Mouse (Mus musculus) adipocyte (in vitro differentiated cells): ENCODE results near the gene Lhpp.
"Not testable (repeated sequence)": the region's sequence is repeated elsewhere in the genome, so short reads cannot be mapped to it uniquely, and the experiment has no call there.

Experiments used
- DNase-seq: peaks from one replicate; pipeline ENCODE4 v3.0.0-alpha.2; 2016; ENCODE audit warnings: low spot score

Lhpp gene

DNA sequence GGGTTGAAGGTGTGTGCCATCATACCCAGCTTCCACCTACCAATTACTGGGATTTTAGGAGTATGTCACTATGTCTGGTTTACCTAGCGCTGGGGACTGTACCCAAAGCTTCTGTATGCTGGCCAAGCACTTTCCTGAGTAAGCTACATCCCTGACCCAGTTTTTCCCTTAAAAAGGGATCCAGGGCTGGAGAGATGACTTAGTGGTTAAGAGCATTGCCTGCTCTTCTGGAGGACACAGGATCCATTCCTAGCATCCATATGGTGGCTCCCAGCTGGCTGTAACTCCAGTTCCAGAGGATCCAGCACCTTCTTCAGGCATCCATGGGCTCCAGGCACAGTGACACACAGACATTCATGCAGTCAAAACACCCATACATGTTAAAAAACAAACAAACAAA is 36.1 kb downstream of the Lhpp start:
- DNase-seq, result no peak

DNA sequence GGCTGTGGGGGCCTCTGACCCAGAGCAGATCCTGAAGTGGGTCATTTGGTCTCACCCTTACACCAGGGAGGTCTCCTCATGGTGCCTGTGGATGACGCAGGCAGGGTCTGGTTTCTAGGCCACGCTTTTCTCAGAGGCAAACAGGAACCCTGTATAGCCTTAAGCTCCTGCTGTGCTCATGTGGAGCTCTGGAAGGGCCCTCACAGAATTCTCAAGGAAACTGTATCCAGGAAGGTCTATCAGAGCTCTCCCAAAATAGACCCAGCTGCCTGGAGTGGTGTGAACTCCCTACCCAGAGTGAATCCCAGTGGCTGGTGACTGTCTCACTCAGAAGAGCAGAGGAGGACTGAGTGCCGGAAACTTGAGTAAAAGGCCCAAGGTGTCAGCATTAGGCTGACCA is 44.0 kb downstream of the Lhpp start:
- DNase-seq, result no peak

DNA sequence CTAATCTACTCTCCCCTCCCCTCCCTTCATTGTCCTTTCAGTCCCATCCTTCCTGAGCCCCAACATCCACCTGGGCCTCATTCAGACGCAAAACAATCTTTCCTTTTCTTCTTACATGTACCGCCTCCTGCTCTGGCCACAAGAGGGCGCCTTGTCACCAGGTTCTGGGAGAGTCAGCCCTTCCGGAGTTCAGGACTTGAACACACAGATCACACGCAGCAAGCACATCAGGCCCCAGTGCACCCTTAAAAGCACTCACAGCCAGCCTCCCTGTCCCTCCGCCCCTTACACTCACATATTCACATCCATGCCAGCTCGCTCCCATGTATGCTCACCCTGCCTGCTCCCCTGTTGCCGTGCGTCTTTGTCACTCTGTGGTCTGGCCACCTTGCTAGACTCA is 45.6 kb downstream of the Lhpp start:
- peak; percentile 89 for DNase-seq

DNA sequence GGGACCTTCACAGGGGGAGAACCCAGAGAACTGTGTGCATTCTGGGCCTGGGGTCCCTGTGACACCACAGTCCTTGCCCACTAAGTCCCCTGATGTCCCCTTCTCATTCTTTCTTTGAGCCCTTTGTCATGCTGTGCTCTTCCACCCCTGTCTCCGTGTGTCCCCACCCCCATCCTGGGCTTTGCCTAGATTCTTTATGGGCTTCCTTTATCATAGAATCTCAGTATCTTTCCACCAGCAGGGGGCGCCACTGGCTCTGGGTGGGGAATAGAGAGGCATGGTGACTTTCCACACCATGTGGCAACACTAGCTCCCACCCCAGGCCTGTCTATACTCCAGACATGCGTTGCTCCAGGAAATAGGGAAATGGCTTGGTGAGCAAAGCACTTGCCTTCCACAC is 46.1 kb downstream of the Lhpp start:
- DNase-seq, result peak; percentile 92

DNA sequence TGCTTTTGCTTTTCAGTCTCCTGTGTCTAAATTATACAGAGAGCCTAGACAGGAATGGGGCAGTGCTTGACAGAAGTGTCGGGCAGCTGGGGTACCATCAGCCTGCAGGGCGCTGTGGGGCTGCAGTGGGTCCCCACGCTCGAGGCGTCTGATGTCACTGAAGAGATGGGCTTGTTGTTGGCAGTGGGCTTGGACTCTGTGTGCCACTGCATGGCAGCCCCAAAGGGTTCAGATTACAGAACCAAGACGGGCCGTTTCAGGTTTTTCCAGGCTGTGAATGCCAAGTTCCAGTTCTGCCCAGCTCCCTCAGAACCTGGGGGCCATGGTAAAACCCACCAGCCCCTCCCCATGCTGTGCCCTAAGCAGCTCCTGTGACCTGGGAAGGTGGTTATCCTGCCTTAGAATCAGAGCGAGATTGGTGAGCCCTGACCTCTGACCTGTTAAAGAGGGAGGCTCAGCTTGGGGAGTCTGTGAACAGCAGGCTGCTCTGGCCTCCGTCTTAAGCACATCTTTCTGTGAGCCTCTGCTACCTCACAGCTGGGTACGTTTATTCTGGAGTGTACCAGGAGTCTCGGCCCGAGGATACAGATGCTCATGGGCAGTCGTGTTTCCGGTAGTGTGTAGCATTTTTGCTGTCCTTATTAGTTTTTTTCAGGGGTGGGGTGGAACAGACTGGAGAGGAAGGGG is 47.1 kb downstream of the Lhpp start:
- no peak for DNase-seq

DNA sequence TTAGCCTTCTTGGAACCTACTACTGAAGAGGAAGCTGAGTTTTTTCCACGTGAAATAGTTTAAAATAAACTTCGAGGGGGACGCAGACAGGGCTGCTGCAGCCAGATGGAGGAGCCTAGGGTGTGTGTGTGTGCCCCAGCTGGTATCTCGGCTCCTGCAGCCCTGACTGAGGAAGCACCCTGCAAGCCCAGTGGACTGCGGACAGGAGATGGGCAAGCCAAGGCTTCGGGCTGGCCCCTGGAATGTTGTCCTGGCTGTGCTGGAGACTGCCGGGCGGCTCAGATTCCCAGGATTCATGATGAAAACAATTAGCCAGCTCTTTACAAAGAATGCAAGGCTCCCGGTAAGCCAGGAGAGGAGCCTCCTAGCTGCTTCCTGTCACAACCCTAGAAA is 47.6 kb downstream of the Lhpp start:
- no peak for DNase-seq

DNA sequence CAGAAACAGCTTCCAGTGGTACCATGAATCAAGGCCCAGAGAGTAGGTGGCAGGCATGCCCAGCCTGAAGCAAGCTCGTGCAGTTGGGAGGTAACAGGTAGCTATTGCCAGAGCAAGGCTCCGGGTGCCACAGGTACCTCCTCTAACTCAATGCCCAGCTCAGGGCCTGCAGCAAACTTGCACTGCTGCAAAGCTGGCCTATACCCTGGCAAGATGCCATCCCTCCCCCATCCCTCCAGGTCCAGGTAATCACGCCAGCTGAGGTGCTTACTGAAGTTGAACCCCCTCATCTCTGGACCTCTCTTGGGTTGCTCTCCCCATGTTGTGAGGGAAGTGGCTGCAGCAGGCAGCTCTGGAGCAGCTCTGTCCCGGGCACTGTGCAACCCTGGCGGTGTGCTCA is 48.2 kb downstream of the Lhpp start:
- no peak for DNase-seq

DNA sequence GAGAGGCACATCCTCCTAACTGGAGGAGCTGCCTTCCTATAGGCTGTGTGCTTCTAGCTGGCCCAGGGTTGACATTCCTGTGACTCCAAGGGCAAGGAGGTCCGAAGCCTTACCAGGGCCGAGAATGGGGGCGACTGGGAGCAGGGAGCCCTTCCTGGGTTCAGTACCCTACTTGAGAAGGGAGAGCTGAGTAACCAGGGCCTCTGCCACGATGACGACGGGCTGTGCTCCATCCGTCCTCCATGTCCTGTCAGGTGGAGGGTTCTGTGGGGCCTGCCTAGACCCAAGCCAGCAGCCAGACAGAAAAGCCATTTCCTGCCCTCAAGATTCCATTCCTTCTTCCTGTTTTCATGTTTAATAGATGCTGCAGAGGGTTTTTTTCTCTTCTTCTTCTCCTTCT is 49.2 kb downstream of the Lhpp start:
- no peak for DNase-seq

DNA sequence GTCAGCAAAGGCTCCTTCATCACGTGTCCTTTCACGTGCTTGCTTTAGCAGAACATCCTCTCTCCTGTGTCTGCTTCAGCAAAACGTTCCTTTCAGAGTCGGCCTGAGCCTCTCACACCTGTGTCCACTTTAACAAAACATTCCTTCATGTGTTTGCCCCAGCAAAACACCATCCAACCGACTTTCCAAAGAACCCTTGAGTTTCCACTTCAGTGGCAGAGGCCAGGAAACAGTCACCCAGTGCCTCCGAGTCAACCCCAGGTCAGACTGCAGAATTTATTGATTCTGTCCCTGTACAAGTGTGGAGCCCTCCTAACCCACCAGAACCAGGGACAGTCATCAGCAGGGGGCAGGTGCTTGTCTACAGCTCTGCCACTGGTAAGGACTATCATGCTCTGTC is 52.4 kb downstream of the Lhpp start:
- DNase-seq, result not testable (repeated sequence)

DNA sequence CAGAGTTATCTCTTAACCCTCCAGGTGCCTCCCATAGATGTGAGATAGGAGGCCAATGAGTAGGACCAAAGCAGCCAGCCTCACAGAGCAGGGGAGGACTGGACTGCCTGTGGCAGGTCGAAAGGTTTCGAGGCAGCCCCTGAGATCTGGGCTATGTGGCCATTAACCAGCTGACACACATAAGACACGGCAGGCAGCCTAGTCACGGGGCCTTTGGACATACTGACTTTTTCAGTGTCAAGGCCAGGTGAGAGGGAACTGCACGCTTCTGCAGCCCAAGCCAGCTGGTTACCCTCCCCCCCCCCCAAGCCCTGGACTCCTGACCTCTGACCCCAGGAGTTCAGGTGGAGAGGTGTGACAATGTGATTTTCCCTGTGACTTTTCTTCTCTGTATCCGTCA is 54.4 kb downstream of the Lhpp start:
- no peak for DNase-seq

DNA sequence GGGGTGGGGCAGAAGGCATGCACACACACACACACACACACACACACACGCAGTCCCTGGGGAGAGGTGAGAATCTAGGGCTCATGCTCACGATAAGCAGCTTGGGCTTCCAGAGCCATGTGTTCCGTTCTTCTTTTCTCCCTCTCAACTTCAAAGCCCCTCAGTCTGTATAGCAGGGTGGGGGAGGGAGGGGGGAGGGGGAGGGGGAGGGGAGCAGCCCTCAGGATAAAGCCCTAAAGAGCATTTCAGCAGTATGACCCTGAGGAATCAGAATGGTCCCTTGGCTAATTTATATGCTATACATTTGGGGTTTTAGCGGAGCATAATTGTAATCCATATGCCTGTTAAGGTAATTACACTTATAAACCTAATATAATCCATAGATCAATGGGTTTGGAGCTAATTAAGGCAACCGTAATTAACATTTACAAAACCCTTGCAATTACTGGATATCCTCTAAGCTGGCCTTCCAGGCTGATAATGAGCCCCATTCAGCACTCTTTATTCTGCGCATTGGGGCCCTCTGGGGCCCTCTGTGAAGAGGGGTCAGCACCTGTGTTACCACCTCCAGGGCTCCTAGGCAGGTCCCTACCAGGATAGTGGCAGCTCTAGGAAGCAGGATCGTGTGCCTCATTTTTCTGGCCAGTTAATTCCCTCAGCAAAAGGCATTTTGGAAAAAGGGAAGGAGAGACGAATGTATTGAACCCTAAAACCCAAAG is 55.4 kb downstream of the Lhpp start:
- no peak for DNase-seq

DNA sequence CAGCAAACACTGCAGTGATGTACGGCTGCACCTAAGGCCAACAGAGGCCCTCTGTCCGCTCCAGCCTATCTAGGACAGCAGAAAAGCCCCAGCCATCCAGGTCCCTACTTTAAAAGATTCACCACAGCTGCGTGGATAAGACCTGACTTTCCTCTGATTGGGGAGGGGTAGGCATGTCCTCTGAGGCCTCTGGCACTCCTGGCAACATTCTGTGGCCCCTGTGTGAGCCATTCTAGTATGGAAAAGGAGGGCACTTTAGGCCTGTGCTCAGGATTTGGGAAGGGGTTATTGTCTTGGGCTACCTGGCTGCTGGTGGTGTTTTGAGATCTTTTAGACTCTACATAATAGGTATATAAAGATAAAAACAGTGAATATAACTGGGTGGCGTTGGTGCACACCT is 56.1 kb downstream of the Lhpp start:
- no peak for DNase-seq

DNA sequence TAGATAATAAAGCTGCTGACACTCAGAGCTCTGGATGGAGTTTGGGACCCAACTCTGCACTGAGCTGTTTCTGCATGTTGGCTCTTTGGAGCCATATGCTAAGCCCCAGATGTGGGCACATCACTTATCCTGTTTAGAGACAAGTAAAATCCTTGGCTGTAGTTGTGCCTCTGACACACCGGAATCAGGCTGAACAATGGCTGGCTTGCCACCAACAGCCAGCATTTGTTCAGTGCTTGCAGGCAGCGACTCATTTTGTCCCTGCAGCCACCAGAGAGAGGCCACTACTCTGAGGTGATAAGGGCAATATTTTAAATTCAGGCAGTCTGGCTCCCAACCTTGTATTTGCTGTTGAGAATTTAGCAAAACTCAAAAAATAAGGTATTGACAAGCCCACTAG is 58.2 kb downstream of the Lhpp start:
- DNase-seq, result no peak

DNA sequence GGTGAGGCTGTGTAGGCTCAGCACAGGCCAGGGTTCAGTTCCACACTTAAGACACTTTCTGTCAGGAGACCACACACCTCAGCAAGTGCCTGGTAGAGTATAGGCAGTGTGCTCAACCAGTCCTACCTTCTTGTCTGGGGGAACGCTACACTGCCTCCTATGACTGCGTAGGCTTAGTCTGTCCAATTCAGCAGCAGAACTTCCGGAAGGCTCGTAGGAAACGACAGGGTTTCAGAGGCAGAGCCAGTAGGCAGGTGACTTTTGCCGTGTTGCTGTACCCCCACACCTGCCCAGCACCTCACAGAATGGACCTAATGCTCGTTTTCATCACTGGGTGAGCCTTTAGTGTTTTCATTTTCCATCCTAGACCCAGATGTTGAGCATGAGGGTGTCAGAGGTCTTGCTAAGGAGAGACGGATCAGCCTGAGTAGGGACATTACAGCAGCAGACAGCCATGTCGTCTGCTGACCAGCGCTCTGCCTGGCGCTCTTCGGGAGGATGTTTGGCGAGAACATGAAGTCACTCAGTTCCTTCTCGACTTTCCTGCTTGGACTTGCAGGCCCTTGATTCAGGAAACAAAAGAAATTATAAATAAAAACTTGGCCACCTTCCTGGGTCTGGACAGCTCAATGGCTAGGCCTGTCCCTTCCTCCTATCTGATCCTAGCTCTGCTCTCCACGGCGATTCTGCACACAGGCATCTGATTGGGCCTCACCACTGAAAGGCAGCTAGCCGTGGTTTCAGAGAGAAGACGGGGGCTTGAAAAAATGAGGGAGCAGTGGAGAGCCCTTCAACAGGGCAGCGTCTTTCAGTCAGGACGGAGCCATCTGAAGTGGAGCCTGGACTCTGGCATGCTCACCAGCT is 59.8 kb downstream of the Lhpp start:
- no peak for DNase-seq

DNA sequence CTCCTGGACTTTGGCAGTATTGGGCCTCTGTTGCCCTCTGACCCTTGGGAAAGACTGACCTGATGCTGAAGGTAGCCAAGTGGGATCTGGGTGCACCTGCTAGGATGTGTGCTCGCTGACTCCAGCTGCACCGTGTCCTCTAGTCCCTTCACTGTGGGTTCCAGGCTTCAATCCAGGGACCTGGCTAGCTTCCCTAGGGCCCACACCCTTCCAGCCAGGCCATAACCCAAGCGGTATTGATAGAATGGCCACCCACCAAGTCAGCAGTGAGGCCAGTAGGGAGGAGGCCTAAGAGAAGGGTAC is 60.4 kb downstream of the Lhpp start:
- peak; percentile 35 for DNase-seq

DNA sequence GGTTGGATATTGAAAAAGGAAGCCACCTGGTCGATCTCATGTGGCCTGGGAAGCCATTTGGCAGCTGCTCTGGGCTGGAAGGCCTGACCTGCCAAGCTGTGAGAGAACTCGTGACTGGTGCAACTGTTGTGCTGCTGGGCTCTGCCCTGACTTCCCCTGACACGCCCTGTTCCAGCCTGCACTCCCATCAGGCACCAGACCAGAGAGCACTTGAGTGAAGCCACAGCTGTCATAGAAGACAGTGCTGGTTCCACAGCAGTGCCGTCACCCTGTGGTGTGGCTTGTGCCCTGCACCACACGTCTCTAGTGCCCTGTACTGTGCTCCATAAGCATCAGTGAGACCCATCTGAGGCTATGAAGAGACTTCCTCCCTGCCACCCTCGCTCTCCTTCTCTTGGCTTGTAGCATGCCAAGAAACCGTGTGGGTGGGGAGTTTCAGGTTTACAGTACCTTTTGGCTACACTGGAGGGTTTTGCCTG is 62.1 kb downstream of the Lhpp start:
- DNase-seq, result peak; percentile 84

DNA sequence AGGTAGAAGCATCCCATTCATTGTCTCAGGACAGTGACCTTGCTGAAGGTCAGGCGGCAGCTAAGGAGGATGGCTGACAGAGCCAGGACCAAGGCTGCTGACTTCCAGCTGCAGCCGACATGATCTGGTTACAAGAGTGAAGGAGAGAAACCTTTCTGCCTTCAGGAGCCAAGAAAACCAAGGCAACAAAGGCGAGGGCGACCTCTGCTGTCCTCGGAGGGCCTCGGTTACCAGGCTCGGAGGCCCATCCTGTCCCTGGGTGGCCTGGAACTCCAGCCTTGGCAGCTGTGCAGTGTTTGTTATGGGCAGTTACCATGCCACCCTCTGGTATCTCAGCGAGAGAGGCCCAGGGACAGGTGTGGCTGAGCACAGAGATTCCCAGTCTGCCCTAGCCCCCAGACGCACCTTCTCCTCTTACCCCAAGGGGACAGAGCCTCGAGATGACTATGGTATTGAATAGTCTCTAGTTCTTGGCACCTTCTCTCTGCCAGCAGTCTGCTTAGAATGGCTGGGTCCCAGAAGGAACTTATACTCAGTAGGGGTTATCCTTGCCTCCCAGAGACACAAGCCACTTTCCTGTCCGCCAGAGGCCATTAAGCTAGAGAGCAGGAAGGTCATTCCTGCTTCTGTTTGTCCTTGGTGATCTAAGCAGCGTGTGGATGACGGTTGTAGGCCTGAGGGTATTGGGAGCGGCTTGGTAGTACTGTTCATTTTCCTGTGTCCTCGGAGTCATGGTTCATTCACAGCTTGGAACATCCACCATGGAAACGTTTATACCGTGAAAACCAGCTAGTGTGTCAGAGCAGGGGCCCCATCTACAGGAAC is 63.7 kb downstream of the Lhpp start:
- no peak for DNase-seq

DNA sequence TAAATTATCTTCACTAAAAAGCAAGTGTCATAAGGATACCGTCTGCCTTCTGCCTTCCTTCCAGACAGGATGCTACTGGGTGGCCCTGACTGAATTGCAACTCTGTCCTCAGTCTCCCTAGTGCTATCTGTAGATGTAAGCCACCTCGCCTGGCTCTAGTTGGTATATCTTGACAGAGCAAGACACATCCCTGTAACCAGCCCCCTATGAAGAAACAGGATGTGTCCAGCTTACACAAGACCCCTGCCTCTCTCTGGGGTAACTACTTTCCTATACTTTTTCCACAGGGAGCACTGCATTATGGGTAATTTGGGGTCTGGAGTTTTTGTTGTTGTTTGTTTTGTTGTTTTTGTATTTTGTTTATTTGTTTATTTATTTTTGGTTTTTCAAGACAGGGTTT is 65.5 kb downstream of the Lhpp start:
- DNase-seq, result no peak

DNA sequence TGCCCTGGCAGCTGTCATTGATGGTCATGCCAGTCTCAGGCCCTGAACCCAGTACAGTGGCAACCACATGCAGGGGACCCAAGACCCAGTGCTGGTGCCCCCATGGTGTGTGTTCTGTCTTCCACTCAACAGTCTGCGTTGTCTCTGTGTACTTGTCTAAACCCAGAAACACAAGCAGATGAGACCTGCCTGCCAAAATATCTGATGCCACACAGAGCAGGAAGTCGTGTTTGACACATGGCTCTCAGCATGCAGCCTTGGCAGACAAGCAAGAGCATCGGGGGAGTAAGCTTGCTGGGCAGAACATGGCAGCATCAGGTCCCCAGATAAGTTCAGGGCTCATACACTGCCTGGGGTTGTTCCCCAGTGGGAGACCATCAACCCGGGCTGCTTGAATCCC is 68.7 kb downstream of the Lhpp start:
- no peak for DNase-seq

DNA sequence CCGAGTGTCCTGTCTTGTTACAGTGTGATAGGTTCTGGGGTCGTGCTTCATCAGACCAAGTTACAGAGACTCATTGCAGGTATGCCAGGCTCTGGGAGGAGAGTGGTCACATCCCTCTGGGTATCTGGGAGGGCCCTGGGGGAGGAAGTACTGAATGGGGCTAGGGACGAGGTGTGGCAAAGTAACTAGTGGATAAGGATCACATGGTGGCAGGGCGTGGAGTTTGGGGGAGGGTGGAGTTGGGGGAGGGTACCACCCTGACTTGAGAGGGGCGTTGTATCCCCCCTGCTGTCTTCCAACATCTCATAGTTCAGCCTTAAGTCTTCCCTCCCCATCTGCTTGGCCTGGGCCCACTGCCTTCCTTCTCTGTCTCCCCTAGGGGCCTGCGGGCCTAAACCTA is 69.1 kb downstream of the Lhpp start:
- no peak for DNase-seq

DNA sequence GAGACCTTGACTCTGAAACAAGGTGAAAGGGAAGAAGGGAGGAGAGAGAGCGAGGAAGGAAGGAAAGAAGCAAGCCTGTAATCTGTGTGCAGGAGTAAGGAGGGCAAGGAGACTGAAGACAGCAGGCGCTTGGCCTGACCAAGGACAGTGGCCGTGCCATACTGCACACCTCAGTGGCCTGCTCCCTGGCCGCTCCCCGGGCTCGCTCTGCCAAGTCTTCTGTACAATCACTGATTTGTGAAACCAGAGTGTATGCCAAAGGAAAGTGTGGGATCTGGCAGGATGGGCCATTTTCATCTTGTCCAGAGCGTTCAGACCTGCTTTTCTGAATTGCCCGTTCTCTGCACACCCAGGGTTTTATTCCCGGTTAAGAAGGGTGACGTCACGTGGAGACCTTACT is 70.9 kb downstream of the Lhpp start:
- no peak for DNase-seq

DNA sequence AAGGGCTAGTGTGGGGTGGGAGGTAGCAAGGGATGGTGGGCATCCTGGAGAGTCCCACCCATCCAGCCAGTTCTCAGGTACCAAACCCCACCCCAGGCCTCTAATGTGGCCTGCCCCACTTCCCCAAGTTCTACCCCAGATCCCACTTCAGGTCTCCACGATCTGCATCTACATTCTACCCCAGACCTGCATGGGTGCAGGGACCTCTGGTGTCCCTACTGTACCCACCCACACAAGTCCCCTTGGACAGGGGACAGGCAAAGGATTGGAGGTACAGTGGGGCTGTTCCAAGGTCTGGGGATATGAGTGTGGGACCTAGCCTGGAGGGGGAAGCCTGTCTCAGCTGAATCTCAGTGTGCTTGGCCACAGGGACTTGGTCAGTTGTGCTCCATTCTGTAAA is 71.4 kb downstream of the Lhpp start:
- DNase-seq, result no peak
